Mouse (Mus musculus): ENCODE results near the gene Marveld3.

- TF ChIP-seq CTCF (IDR thresholded peaks at IDR 0.05) = peak; percentile 95
- TF ChIP-seq EP300 (IDR thresholded peaks at IDR 0.05) = no peak
Measured at GRCm38 (mm10) chr8:109961693-109962367, at the start of gene Marveld3.
